Mouse (Mus musculus) intestine, postnatal 0 days (tissue): Measurements from ENCODE around the gene Ube2d1. TPM values are rescaled to one million over a fixed set of nuclear protein-coding genes. Genes with fewer than 3 reads are reported as not detected.

Experiments
- ATAC-seq: fragments of 200-750 bp; cut with Nextera tagmentation; 2 replicates; pipeline ENCODE4 v1.8.0; 2017; ENCODE audit warnings: mild to moderate bottlenecking, moderate TSS enrichment, moderate library complexity
- H3K27ac ChIP-seq: fragments of 300-500 bp; sonication (generic); 2 replicates; pipeline ENCODE4 v1.5.1; 2014; ENCODE audit warnings: mild to moderate bottlenecking, low read depth, low read length, moderate library complexity
- H3K27me3 ChIP-seq: fragments of 300-500 bp; sonication (generic); replicated peaks from 2 replicates; pipeline ENCODE4 v1.6.1; 2014; ENCODE audit warnings: low read length, mixed read lengths; ENCODE audit not compliant: control insufficient read depth, insufficient read depth
- H3K36me3 ChIP-seq: fragments of 300-500 bp; sonication (generic); 2 replicates; pipeline ENCODE4 v1.6.1; 2014; ENCODE audit warnings: mild to moderate bottlenecking, moderate library complexity; ENCODE audit not compliant: control insufficient read depth, insufficient read depth
- H3K4me1 ChIP-seq: fragments of 300-500 bp; sonication (generic); replicated peaks from 2 replicates; pipeline ENCODE4 v1.6.1; 2014; ENCODE audit warnings: antibody characterized with exemption, low read length, mixed read lengths; ENCODE audit not compliant: control insufficient read depth, insufficient read depth
- H3K4me2 ChIP-seq: fragments of 300-500 bp; sonication (generic); replicated peaks from 2 replicates; pipeline ENCODE4 v1.6.1; 2014; ENCODE audit warnings: low read depth, mild to moderate bottlenecking, moderate library complexity
- H3K4me3 ChIP-seq: fragments of 300-500 bp; sonication (generic); 2 replicates; pipeline ENCODE4 v1.5.1; 2014; ENCODE audit warnings: low read depth, low read length
- H3K9ac ChIP-seq: fragments of 300-500 bp; sonication (generic); 2 replicates; pipeline ENCODE4 v1.6.1; 2014; ENCODE audit warnings: mild to moderate bottlenecking, low read depth, low read length
- H3K9me3 ChIP-seq: fragments of 300-500 bp; sonication (generic); 2 replicates; pipeline ENCODE4 v1.6.1; 2016; ENCODE audit warnings: mixed run types; ENCODE audit not compliant: control insufficient read depth
- CTCF ChIP-seq: sonication (generic); IDR thresholded peaks from 2 replicates; pipeline ENCODE4 v1.5.1; 2016; ENCODE audit warnings: low read depth, mild to moderate bottlenecking, control low read depth, antibody characterized with exemption, moderate library complexity
- WGBS: fragments of 180-500 bp; shearing (Covaris S2); extraction: QIAGEN DNeasy Blood & Tissue Kit; methylation state at CpG from one replicate; pipeline ENCODE4 v1.1.7; 2014; 5-methylcytosine and 5-hydroxymethylcytosine counted together
- polyA plus RNA-seq: library from polyadenylated mRNA; unstranded; fragments of >200 nt; fragmentation: Nextera tagmentation; extraction: Ambion mirVana; gene quantifications from 2 replicates; pipeline ENCODE4 v1.2.1, GENCODE M21; 2015

The Ube2d1 gene
- polyA plus RNA-seq, 1 experiment from 2014 or later: 33.6 TPM

DNA sequence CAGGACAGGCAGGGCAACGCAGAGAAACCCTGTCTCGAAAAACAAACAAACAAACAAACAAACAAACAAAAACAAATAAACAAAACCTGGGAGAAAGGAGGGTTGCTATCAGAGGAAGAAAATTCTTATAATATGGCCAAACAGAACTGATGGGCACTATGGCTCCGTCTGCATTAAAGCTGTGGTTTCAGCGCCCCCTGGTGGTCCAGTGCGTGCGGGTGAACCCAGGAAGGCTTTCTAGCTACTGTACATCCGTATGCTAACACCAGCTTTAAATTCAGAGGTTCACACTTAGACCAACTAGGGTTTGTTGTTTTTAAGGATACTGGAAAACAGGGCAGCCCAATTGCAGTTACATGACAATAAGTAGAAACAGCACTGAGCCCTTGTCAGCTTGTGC is 59.2 kb downstream of the Ube2d1 start:
- WGBS: 39% methylated on average over 7 of the region's 7 CpGs
- H3K4me2 ChIP-seq: no peak overlapping the region
- TF ChIP-seq CTCF: peak; percentile 88
- no peak overlapping the region for H3K27ac ChIP-seq
- ATAC-seq: no peak
- H3K9me3 ChIP-seq: no peaks in the 10 kb centered on the region
- H3K4me1 ChIP-seq: no peaks in the 10 kb centered on the region
- H3K9ac ChIP-seq: no peak overlapping the region
- H3K27me3 ChIP-seq: no peaks in the 10 kb centered on the region
- peaks cover 34% of the 10 kb centered on the region for H3K36me3 ChIP-seq
- H3K4me3 ChIP-seq: no peak overlapping the region

DNA sequence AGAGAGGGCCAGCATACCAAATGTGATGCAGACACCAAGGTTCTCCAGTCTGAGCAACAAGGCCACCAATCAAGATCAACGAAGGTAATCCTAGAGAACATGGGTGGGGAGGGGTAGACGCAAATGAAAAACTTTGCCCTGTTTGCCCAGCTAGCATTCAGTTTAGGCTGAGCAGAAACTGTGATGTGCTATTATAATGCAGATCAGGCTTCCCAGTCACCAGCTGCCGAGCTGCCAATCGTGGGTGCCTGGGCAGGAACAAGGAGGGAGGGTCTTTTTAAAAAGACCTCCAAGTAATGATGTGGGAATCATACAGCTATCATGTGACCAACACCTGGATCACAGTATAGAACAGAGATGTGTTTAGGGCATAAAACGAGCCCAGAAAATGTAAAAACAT is 62.0 kb downstream of the Ube2d1 start:
- 91% methylated on average over 5 of the region's 5 CpGs for WGBS
- ATAC-seq: no peak
- H3K4me1 ChIP-seq: no peaks in the 10 kb centered on the region
- no peaks in the 10 kb centered on the region for H3K27me3 ChIP-seq
- H3K27ac ChIP-seq: no peak overlapping the region
- no peaks in the 10 kb centered on the region for H3K9me3 ChIP-seq
- no peak overlapping the region for H3K4me3 ChIP-seq
- H3K36me3 ChIP-seq: peaks cover 18% of the 10 kb centered on the region
- no peak overlapping the region for H3K4me2 ChIP-seq
- no peak for TF ChIP-seq CTCF
- no peak overlapping the region for H3K9ac ChIP-seq

DNA sequence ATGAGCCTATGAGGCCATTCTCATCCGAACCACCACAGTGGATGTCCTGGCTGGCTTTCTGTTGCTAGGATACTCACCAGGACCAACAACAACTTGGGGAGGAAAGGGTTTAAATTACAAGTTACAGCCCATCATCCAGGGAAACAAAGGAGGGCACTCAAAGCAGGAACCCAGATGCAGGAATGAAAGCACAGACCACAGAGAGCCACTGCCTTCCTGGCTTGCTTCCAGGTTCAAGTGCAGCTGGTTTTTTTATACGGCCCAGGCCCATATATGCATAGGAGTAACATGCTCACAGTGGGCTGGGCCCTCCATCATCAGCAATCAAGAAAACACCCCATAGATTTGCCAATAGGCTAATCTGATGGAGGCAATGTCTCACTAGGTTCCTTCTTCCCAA is 62.4 kb downstream of the Ube2d1 start:
- peaks cover 16% of the 10 kb centered on the region for H3K36me3 ChIP-seq
- ATAC-seq: no peak
- H3K4me2 ChIP-seq: no peak overlapping the region
- no peak for TF ChIP-seq CTCF
- no peak overlapping the region for H3K4me3 ChIP-seq
- no peaks in the 10 kb centered on the region for H3K4me1 ChIP-seq
- no peak overlapping the region for H3K9ac ChIP-seq
- no peak overlapping the region for H3K27ac ChIP-seq
- H3K9me3 ChIP-seq: no peaks in the 10 kb centered on the region
- 76% methylated on average over 2 of the region's 2 CpGs for WGBS
- H3K27me3 ChIP-seq: no peaks in the 10 kb centered on the region

DNA sequence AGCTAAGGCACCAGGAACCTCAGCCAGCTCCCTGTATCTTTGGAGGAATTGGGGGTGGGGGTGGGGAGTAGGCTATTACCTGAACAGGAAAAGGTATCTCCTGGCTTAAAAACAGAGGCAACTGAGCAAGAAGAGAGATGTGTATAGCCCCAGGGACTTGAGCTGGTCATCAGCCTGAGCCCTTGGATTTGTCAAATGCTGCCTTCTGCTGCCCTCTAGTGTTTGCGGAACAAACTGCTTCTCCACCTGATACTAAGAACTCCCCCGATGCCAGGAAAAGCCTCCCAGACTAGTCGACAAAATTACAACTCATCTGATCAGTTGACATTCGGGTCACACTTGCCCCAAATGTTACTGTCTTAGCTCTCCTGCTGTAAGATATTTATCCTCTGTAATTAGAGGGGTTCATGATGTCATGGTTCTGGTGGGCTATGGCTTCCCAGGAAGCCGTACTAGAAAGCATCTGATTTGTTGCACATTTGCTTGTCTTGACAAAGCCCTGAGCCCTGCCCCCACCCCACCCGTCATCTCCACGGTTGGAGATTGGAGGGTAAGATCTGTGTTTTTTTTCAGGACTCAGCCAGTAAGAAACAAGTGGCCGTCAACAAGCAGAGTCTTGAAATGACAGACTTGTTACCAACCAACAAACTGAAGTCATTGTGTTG is 66.7 kb downstream of the Ube2d1 start:
- Histone ChIP-seq H3K4me2 (no peak overlapping the region), H3K9me3 (no peaks in the 10 kb centered on the region), H3K27ac (no peak overlapping the region), H3K27me3 (no peaks in the 10 kb centered on the region), H3K4me3 (no peak overlapping the region), H3K9ac (no peak overlapping the region), H3K4me1 (no peaks in the 10 kb centered on the region), H3K36me3 (no peaks in the 10 kb centered on the region; the same call in 1 of the 2 replicates)
- peak; percentile 36; the same call in 1 of the 2 replicates for ATAC-seq
- TF ChIP-seq CTCF: peak; percentile 91
- 16% methylated on average over 8 of the region's 8 CpGs for whole genome bisulfite sequencing

DNA sequence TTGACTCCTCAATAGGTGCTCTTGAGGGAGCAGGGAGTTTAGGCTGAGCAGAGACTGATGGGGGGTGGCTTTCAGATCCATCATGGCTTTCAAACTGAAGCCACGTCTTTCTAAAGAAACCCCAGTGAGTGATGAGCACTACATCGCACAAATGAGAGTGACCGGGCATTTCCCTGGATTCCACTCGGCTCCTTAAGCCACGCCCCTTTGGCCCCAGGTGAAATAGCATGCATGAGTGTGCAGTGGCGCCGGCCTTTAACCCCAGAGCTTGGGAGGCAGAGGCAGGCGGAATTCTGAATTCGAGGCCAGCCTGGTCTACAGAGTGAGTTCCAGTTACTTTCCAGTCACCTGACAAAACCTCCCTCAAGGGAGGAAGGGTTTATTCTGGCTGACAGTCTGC is 69.1 kb downstream of the Ube2d1 start:
- 81% methylated on average over 9 of the region's 9 CpGs for WGBS
- TF ChIP-seq CTCF: no peak

More for the DNA sequence above, 69.1 kb downstream of the Ube2d1 start:
- no peak overlapping the region for H3K4me2 ChIP-seq
- no peaks in the 10 kb centered on the region for H3K9me3 ChIP-seq
- ATAC-seq: no peak
- H3K9ac ChIP-seq: no peak overlapping the region
- H3K27ac ChIP-seq: no peak overlapping the region
- no peaks in the 10 kb centered on the region for H3K27me3 ChIP-seq
- no peaks in the 10 kb centered on the region for H3K36me3 ChIP-seq
- no peaks in the 10 kb centered on the region for H3K4me1 ChIP-seq
- H3K4me3 ChIP-seq: no peak overlapping the region

Other genes starting within 250 kb of the Ube2d1 start
- 6.4 and 6.5 TPM in 2 replicates for gene Bicc1, start 125.6 kb downstream of the Ube2d1 start, polyA plus RNA-seq
- 37.2 and 37.7 TPM in 2 replicates for gene Tfam, start 47.0 kb downstream of the Ube2d1 start, polyA plus RNA-seq
- 197 and 204 TPM in 2 replicates for gene Cisd1, start 59.7 kb upstream of the Ube2d1 start, polyA plus RNA-seq
- 32.4 and 36.6 TPM in 2 replicates for gene Ipmk, start 62.5 kb upstream of the Ube2d1 start, polyA plus RNA-seq